Mouse (Mus musculus) forebrain, embryonic 16.5 days (tissue): Measurements from ENCODE around the gene Ankrd13a. TPM values are rescaled to one million over a fixed set of nuclear protein-coding genes. Genes with fewer than 3 reads are reported as not detected.

Experiments
- ATAC-seq: fragments of 200-750 bp; cut with Nextera tagmentation; 2 replicates; pipeline ENCODE4 v1.8.0; 2017; ENCODE audit warnings: mild to moderate bottlenecking, moderate library complexity
- H3K27ac ChIP-seq: fragments of 300-500 bp; sonication (generic); 2 replicates; pipeline ENCODE4 v1.5.1; 2014; ENCODE audit warnings: low read length, control low read depth
- H3K27me3 ChIP-seq: fragments of 300-500 bp; sonication (generic); replicated peaks from 2 replicates; pipeline ENCODE4 v1.6.1; 2014; ENCODE audit warnings: low read length; ENCODE audit not compliant: control insufficient read depth, insufficient read depth
- H3K36me3 ChIP-seq: fragments of 300-500 bp; sonication (generic); 2 replicates; pipeline ENCODE4 v1.6.1; 2014; ENCODE audit not compliant: control insufficient read depth, insufficient read depth
- H3K4me1 ChIP-seq: fragments of 300-500 bp; sonication (generic); replicated peaks from 2 replicates; pipeline ENCODE4 v1.6.1; 2014; ENCODE audit warnings: low read length; ENCODE audit not compliant: control insufficient read depth, insufficient read depth
- H3K4me2 ChIP-seq: fragments of 300-500 bp; sonication (generic); 2 replicates; pipeline ENCODE4 v1.6.1; 2014; ENCODE audit warnings: mild to moderate bottlenecking, low read length, control low read depth
- H3K4me3 ChIP-seq: fragments of 300-500 bp; sonication (generic); replicated peaks from 2 replicates; pipeline ENCODE4 v1.5.1; 2014; ENCODE audit warnings: mild to moderate bottlenecking, low read length, control low read depth
- H3K9ac ChIP-seq: fragments of 300-500 bp; sonication (generic); replicated peaks from 2 replicates; pipeline ENCODE4 v1.6.1; 2014; ENCODE audit warnings: low read depth, low read length, control low read depth
- H3K9me3 ChIP-seq: fragments of 300-500 bp; sonication (generic); 2 replicates; pipeline ENCODE4 v1.6.1; 2016; ENCODE audit warnings: low read length; ENCODE audit not compliant: control insufficient read depth
- WGBS: fragments of 180-500 bp; shearing (Covaris S2); extraction: QIAGEN DNeasy Blood & Tissue Kit; methylation state at CpG from one replicate; pipeline ENCODE4 v1.1.7; 2014; 5-methylcytosine and 5-hydroxymethylcytosine counted together
- polyA plus RNA-seq: library from polyadenylated mRNA; unstranded; fragments of >200 nt; fragmentation: Nextera tagmentation; extraction: Ambion mirVana; gene quantifications from 2 replicates; pipeline ENCODE4 v1.2.1, GENCODE M21; 2015

Ankrd13a gene
- polyA plus RNA-seq, 1 experiment from 2014 or later: 30.1 TPM

DNA sequence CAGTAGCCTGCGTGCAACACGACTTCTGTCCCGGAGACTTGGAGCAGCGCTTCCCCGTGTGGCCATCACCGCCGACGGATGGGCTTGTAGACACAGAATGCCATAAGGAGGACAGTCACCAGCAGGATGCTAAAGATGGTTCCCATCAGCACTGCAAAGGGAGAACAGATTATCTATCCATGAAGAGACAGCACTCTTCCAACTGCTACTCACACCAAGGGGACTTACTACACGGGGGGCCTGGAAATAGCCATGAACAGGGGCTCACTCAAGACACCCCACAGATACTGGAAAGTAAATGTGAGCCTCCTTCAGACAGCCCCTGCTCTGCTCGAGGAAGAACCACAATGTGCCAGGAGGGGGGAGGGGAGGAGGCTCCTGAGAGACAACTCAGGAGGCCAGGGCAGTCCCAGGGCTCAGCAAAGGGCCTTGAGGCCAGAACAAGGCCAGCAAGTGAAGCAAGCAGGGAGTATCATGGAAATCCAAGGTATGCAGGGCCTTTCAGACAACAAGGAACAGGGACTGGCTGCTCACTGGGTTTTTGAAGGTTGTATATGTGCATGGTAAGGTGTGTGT is 34.8 kb downstream of the Ankrd13a start:
- no peak overlapping the region for H3K4me3 ChIP-seq
- H3K27me3 ChIP-seq: no peaks in the 10 kb centered on the region
- no peaks in the 10 kb centered on the region for H3K9me3 ChIP-seq
- peaks cover 17% of the 10 kb centered on the region for H3K4me1 ChIP-seq
- 81% methylated on average over 10 of the region's 10 CpGs for WGBS
- no peak overlapping the region for H3K9ac ChIP-seq
- no peak for ATAC-seq
- H3K4me2 ChIP-seq: no peak overlapping the region
- peaks cover 21% of the 10 kb centered on the region for H3K36me3 ChIP-seq
- H3K27ac ChIP-seq: no peak overlapping the region

DNA sequence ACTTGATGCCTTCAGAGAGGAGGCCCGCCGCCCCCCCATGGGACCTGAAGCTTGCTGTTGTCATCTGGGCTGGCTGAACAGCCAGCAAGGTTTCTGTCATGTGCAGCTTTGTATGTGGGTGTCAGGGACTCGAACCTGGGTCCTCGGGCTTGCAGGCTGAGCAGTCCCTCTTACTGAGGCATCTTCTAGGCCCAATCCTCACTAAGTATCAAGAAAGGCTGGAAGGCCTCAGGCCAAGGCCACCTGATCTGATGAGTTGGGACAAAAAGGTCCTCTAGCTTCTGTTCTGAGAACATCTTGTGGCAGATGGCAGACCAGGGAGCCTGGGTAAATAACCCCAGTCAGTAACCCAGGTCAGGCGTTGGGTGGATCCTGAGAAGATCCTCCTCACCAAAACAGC is 35.3 kb downstream of the Ankrd13a start:
- 93% methylated on average over 5 of the region's 5 CpGs for WGBS
- no peak for ATAC-seq
- H3K36me3 ChIP-seq: peaks cover 17% of the 10 kb centered on the region
- peaks cover 17% of the 10 kb centered on the region for H3K4me1 ChIP-seq
- no peak overlapping the region for H3K27ac ChIP-seq
- no peaks in the 10 kb centered on the region for H3K9me3 ChIP-seq
- H3K4me2 ChIP-seq: no peak overlapping the region
- no peaks in the 10 kb centered on the region for H3K27me3 ChIP-seq
- H3K4me3 ChIP-seq: no peak overlapping the region
- H3K9ac ChIP-seq: no peak overlapping the region

DNA sequence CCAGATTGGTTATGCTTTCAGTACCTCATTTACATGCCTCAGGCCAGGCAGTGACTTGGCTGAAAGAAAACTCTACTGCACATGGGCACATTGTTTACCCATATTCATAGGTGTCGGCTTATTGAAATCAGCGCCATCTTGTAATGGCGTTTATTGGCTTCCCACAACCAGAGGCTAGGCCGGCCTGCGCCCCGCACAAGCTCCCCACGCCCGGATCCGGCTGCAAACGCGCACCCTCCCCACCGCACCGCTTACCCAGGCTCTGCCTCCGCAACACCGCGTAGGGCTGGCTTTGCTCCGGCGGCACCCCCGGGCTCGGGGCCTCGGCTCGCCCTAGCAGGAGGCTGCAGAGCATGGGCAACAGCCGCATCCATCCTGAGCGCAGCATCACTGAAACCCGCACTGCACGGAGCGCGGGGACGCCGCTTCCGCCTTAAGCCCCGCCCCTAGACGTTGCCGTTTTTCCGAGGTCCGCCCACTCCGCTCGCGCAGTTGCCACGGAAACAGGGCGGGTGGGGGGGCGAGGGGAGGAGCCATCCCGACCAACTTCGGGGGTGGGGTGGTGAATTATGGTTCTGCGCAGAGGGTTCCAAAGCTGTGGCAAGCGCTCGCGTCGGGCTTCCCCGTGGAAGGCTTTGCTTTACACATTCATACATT is 39.2 kb downstream of the Ankrd13a start:
- H3K4me1 ChIP-seq: peaks cover 17% of the 10 kb centered on the region
- peak; percentile 99 for ATAC-seq
- peak overlapping the region; percentile 68 for H3K4me3 ChIP-seq
- peak overlapping the region; percentile 95 for H3K27ac ChIP-seq
- H3K9ac ChIP-seq: peak overlapping the region; percentile 85
- 0 out of 2 replicates have a peak, but pooled peaks cover 3% of the 10 kb centered on the region for H3K9me3 ChIP-seq
- under 1% methylated on average over 50 of the region's 50 CpGs for WGBS
- H3K36me3 ChIP-seq: peaks cover 3% of the 10 kb centered on the region
- no peaks in the 10 kb centered on the region for H3K27me3 ChIP-seq
- peak overlapping the region; percentile 54 for H3K4me2 ChIP-seq

DNA sequence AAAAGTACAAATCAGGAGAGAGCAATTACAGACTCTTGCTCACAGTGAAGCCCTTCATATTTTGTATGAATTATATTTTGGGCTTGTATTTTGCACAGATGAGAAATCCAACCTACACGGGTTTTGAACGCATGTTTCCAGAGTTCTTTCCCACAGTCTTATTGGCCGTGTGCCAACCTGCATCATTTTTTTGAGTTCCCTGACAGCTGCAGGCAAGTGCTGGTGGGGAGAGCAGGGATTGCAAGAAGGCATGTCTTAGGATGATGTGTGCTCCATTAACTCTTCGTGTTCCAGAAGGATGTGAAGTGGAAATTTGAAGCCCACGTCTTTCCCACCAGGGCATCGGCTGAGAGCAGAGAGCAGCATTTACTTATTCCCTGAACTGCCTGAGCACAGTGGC is 42.1 kb downstream of the Ankrd13a start:
- 0 out of 2 replicates have a peak, but pooled peaks cover 3% of the 10 kb centered on the region for H3K9me3 ChIP-seq
- H3K4me3 ChIP-seq: no peak overlapping the region
- 70% methylated on average over 6 of the region's 6 CpGs for WGBS
- ATAC-seq: no peak
- H3K9ac ChIP-seq: no peak overlapping the region
- no peaks in the 10 kb centered on the region for H3K36me3 ChIP-seq
- peaks cover 12% of the 10 kb centered on the region for H3K4me1 ChIP-seq
- H3K4me2 ChIP-seq: no peak overlapping the region
- no peaks in the 10 kb centered on the region for H3K27me3 ChIP-seq
- H3K27ac ChIP-seq: no peak overlapping the region

DNA sequence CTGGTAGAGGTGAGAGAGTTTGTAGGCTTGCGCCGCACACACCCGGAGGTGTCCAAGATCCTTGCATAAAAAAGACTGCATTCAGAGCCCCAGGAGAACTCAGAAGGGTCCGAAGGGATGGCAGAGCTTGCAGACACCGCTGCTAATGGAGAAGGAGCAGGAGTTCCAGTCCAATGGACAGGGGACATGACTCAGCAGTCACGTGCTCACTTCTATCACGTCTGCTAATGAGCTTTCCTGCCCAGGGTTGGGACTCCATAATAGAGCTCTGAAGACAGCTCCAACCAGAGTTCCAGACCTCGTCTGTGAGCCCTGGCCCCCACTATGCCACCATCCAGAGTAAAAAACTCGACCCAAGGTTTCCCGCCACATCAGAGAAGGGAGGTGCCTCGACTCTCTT is 43.6 kb downstream of the Ankrd13a start:
- Histone ChIP-seq H3K9ac (no peak overlapping the region), H3K27me3 (no peaks in the 10 kb centered on the region), H3K4me1 (no peaks in the 10 kb centered on the region; the same call in 1 of the 2 replicates), H3K27ac (no peak overlapping the region), H3K9me3 (0 out of 2 replicates have a peak, but pooled peaks cover 3% of the 10 kb centered on the region), H3K4me3 (no peak overlapping the region), H3K36me3 (no peaks in the 10 kb centered on the region), H3K4me2 (no peak overlapping the region)
- no peak for ATAC-seq
- WGBS: 74% methylated on average over 10 of the region's 11 CpGs

DNA sequence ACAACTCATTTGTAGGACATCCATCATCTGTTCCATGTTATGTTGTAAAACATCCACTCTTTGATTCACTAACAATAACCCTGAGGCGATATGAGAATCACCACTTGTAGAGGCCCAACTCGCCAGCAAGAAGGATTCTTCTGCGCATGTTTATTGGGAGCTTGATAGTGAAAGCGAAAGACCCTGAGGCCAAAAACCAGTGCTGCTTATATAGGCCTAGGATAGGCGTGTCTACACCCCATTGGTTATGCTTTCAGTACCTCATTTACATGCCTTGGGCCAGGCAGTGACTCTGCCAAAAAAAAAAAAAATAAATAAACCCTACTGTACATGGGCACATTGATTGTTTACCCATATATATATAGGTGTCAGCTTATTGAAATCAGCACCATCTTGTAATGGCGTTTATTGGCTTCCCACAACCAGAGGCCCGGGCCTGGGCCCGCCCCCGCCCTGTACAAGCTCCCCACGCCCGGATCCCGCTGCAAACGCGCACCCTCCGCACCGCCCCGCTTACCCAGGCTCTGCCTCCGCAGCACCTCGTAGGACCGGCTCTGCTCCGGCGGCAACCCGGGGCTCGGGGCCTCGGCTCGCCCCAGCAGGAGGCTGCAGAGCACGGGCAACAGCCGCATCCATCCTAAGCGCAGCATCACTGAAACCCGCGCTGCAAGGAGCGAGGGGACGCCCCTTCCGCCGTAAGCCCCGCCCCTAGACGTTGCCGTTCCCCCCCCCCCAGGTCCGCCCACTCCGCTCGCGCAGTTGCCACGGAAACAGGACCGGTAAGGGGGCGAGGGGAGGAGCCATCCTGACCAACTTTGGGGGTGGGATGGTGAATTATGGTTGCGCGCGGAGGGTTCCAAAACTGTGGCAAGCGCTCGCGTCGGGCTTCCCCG is 48.6 kb downstream of the Ankrd13a start, which contains the start of gene 1500011B03Rik:
TSS of gene 1500011B03Rik (minus strand) at position 673 of the 893 bp plus-strand sequence.
- 7% methylated on average over 53 of the region's 53 CpGs for WGBS
- H3K27me3 ChIP-seq: no peaks in the 10 kb centered on the region
- peak; percentile 93 for ATAC-seq
- peak within 1 kb of the TSS; percentile 55 for H3K4me2 ChIP-seq
- peak within 1 kb of the TSS; percentile 83 for H3K9ac ChIP-seq
- H3K36me3 ChIP-seq: no peaks in the 10 kb centered on the region
- peaks cover 6% of the 10 kb centered on the region for H3K4me1 ChIP-seq
- H3K9me3 ChIP-seq: no peaks in the 10 kb centered on the region
- peak within 1 kb of the TSS; percentile 91 for H3K27ac ChIP-seq
- peak within 1 kb of the TSS; percentile 86 for H3K4me3 ChIP-seq

DNA sequence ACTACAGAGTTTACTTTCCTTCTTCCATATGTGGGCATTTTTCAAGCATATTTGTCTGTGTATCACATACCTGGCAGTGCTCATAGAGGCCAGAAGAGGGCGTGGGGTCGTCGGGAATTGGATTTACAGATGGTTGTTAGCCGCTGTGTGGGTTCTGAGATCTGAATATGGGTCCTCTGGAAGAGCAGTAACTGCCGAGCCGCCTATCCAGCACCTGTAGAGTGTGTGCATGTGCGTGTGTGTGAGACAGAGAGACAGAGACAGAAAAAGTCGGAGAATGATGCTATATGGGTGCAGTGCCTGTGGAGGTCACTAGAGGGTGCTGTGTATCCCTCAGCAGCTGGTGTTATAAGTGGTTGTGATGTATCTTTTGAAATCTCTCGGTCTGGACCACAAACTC is 49.7 kb downstream of the Ankrd13a start:
- no peak for ATAC-seq
- H3K27ac ChIP-seq: no peak overlapping the region
- H3K9me3 ChIP-seq: no peaks in the 10 kb centered on the region
- no peaks in the 10 kb centered on the region for H3K36me3 ChIP-seq
- no peak overlapping the region for H3K4me3 ChIP-seq
- H3K27me3 ChIP-seq: no peaks in the 10 kb centered on the region
- H3K4me1 ChIP-seq: peaks cover 6% of the 10 kb centered on the region
- H3K4me2 ChIP-seq: no peak overlapping the region; the same call in 1 of the 2 replicates
- 11% methylated on average over 9 of the region's 9 CpGs for WGBS
- no peak overlapping the region for H3K9ac ChIP-seq

DNA sequence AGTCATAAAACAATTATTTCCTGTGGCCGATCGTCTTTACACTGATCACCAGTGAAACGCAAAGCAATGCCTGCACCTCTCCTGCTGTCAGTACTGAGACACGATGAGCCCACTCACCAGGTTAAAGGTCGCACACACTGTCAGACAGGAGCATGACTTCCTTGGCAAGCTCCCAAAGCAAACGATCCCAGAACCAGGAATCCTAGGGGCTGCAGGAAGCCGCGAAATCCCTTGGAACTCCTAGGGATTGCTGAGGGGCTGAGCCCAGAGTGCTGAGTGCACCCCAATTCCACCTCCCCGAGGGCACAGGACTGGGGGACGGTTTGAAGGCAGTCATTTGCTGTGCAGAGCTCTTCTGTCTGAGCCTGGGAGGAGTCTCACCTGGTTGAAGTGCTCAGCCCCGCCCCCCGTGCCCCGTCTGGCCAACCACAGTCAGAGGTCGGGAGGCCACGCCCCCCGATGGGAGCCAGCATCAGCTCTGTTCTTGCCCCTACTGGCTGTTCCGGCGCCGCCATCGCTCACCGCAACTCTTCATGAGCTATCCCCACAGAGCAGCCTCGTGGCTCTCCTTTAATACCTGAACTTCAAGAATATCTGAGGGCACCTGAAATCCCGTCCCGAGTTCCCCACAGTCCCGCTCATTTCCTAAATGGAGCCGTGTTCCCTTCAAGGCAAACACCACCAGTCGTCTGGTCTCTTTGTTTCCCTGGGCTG is 51.7 kb downstream of the Ankrd13a start:
- Histone ChIP-seq H3K36me3 (no peaks in the 10 kb centered on the region), H3K27ac (peak overlapping the region; percentile 41; the same call in 1 of the 2 replicates), H3K4me1 (peaks cover 6% of the 10 kb centered on the region), H3K4me2 (peak overlapping the region; percentile 62), H3K9me3 (no peaks in the 10 kb centered on the region), H3K27me3 (no peaks in the 10 kb centered on the region), H3K4me3 (peak overlapping the region; percentile 41), H3K9ac (peak overlapping the region; percentile 52)
- ATAC-seq: peak; percentile 61
- WGBS: 8% methylated on average over 27 of the region's 27 CpGs
